Mouse (Mus musculus) stomach, embryonic 14.5 days (tissue): ENCODE data around the gene Micu1. TPM values are rescaled to one million over a fixed set of nuclear protein-coding genes. Genes with fewer than 3 reads are reported as not detected.
A peak's percentile ranks its signal among the peaks of the same experiment; 100 is the strongest.
"Not testable (repeated sequence)": the region's sequence is repeated elsewhere in the genome, so short reads cannot be mapped to it uniquely, and the experiment has no call there.

Source experiments
- ATAC-seq: fragments of 200-750 bp; cut with Nextera tagmentation; 2 replicates; pipeline ENCODE4 v1.8.0; 2017; ENCODE audit warnings: low read depth, moderate TSS enrichment; ENCODE audit not compliant: insufficient number of reproducible peaks, insufficient read depth, low FRiP score
- H3K27ac ChIP-seq: fragments of 300-500 bp; sonication (generic); 2 replicates; pipeline ENCODE4 v1.5.1; 2014; ENCODE audit warnings: mild to moderate bottlenecking, low read length, moderate library complexity, mixed read lengths
- H3K27me3 ChIP-seq: fragments of 300-500 bp; sonication (generic); 2 replicates; pipeline ENCODE4 v1.6.1; 2014; ENCODE audit warnings: low read length, control low read depth, mixed read lengths; ENCODE audit not compliant: control insufficient read depth, insufficient read depth
- H3K36me3 ChIP-seq: fragments of 300-500 bp; sonication (generic); 2 replicates; pipeline ENCODE4 v1.6.1; 2014; ENCODE audit warnings: mild to moderate bottlenecking, control low read depth, low read length, moderate library complexity, mixed read lengths; ENCODE audit not compliant: control insufficient read depth, insufficient read depth
- H3K4me1 ChIP-seq: fragments of 300-500 bp; sonication (generic); 2 replicates; pipeline ENCODE4 v1.6.1; 2014; ENCODE audit warnings: low read length, control low read depth, mixed read lengths; ENCODE audit not compliant: control insufficient read depth, insufficient read depth
- H3K4me2 ChIP-seq: fragments of 300-500 bp; sonication (generic); replicated peaks from 2 replicates; pipeline ENCODE4 v1.6.1; 2014; ENCODE audit warnings: low read depth, low read length, control low read depth
- H3K4me3 ChIP-seq: fragments of 300-500 bp; sonication (generic); 2 replicates; pipeline ENCODE4 v1.5.1; 2014; ENCODE audit warnings: low read depth, low read length, control low read depth
- H3K9ac ChIP-seq: fragments of 300-500 bp; sonication (generic); replicated peaks from 2 replicates; pipeline ENCODE4 v1.6.1; 2014; ENCODE audit warnings: low read depth, mild to moderate bottlenecking, control low read depth, low read length, moderate library complexity, mixed read lengths
- H3K9me3 ChIP-seq: fragments of 300-500 bp; sonication (generic); 2 replicates; pipeline ENCODE4 v1.6.1; 2016; ENCODE audit warnings: low read depth, low read length, control low read depth; ENCODE audit not compliant: control insufficient read depth
- WGBS: fragments of 180-500 bp; shearing (Covaris S2); extraction: QIAGEN DNeasy Blood & Tissue Kit; methylation state at CpG from one replicate; pipeline ENCODE4 v1.1.7; 2014; 5-methylcytosine and 5-hydroxymethylcytosine counted together
- polyA plus RNA-seq: library from polyadenylated mRNA; unstranded; fragments of >200 nt; fragmentation: Nextera tagmentation; extraction: Ambion mirVana; gene quantifications from 2 replicates; pipeline ENCODE4 v1.2.1, GENCODE M21; 2014

Gene Micu1
- polyA plus RNA-seq, 1 experiment from 2014 or later = 73.6 TPM

DNA sequence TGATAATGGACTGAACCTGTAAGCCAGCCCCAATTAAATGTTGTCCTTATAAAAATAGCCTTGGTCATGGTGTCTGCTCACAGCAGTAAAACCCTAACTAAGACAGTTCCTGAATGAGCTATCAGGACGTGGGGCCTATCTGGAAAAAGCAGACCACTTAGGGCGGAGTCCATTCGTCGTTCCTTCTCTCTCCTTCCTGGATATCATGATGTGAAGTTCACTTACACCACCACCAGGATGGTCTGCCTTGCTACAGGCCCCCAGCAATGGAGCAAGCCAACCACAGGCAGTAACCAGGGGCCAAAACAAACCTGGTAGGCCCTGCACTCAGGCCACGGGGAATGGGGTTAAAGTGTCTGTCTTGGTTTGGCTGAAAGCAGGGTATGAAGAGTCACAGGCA is 171.3 kb downstream of the Micu1 start:
- Histone ChIP-seq H3K9ac (no peak overlapping the region), H3K27me3 (no peaks in the 10 kb centered on the region), H3K9me3 (no peaks in the 10 kb centered on the region), H3K36me3 (no peaks in the 10 kb centered on the region), H3K4me3 (no peak overlapping the region), H3K27ac (no peak overlapping the region), H3K4me2 (no peak overlapping the region), H3K4me1 (0 out of 2 replicates have a peak, but pooled peaks cover 2% of the 10 kb centered on the region)
- no peak for ATAC-seq
- 77% methylated on average over 5 of the region's 5 CpGs for WGBS

DNA sequence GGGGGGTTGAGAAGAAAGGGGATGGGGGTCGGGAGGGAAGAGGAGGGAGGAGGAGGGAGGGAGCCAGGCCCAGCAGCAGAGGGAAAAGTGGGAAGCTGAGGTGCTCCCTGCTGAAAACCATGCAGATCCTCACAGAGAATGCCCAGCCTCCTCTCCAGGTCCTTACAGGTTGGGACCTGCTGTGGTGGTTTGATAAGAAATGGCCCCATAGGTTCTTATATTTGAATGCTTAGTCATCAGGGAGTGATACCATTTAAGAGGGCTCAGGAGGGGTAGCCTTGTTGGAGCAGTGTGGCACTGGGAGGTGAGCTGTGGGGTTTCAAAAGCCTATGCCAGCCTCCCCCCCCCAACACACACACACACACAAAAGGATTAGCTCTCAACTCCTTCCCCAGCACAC is 173.1 kb downstream of the Micu1 start:
- H3K4me1 ChIP-seq = peaks cover 4% of the 10 kb centered on the region; the same call in 1 of the 2 replicates
- no peak overlapping the region for H3K9ac ChIP-seq
- H3K4me3 ChIP-seq = no peak overlapping the region
- H3K4me2 ChIP-seq = no peak overlapping the region
- H3K27ac ChIP-seq = no peak overlapping the region
- no peaks in the 10 kb centered on the region for H3K27me3 ChIP-seq
- no peak for ATAC-seq
- H3K36me3 ChIP-seq = no peaks in the 10 kb centered on the region
- WGBS = 17% methylated on average over 1 of the region's 1 CpGs
- no peaks in the 10 kb centered on the region for H3K9me3 ChIP-seq

DNA sequence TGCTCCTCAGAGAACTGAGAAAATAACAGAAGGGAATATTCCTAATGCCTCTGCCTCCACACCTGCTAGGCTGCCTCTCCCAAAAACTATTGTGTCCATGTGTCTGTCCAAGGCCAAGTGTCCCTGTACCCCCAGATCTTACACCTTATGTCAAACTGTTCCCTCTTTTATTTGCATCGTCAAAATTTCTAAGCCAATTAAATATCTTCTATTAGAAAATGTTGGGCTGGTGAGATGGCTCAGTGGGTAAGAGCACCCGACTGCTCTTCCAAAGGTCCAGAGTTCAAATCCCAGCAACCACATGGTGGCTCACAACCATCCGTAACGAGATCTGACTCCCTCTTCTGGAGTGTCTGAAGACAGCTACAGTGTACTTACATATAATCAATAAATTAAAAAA is 174.4 kb downstream of the Micu1 start:
- not testable (repeated sequence) for H3K27me3 ChIP-seq, H3K9me3 ChIP-seq, H3K4me3 ChIP-seq, H3K4me2 ChIP-seq, H3K9ac ChIP-seq, ATAC-seq, H3K36me3 ChIP-seq, H3K27ac ChIP-seq
- WGBS = 81% methylated on average over 3 of the region's 4 CpGs
- peaks cover 12% of the 10 kb centered on the region for H3K4me1 ChIP-seq

DNA sequence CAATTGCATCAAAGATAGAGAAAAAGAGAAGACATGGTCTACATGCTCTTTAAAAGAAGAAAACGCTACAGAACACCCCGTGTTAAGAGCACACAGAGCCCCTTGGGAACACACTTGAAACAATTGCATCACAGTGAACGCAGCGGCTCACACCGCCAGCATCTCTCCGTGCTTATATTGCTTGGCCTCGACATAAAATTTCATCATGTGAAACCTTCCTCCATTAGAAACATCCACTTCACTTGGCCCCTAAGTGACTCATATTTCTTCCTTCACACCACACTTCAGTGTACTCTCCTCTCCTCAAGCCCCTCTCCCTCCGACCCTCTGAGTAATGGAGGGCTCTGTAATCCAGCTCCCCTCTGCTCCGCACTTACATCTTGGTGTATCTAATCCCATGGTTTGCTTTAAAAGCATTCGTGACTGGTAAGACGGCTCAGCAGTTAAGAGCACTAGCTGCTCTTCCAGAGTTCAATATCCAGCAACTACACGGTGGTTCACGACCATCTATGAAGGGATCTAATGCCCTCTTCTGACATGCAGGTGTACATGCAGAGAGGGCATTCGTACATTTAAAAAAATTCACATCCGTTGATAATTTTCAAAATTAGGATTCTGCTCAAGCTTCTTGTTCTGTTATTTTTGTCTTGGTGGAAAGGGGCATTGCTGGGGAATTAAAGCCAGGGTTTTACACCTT is 175.3 kb downstream of the Micu1 start:
- no peak overlapping the region for H3K4me2 ChIP-seq
- no peaks in the 10 kb centered on the region for H3K36me3 ChIP-seq
- no peak overlapping the region for H3K4me3 ChIP-seq
- H3K9me3 ChIP-seq = no peaks in the 10 kb centered on the region
- H3K27ac ChIP-seq = no peak overlapping the region
- H3K9ac ChIP-seq = no peak overlapping the region
- no peak for ATAC-seq
- 71% methylated on average over 15 of the region's 15 CpGs for WGBS
- no peaks in the 10 kb centered on the region for H3K27me3 ChIP-seq
- H3K4me1 ChIP-seq = peaks cover 12% of the 10 kb centered on the region

- H3K27ac ChIP-seq = peak overlapping the region; percentile 100
- peak overlapping the region; percentile 64 for H3K4me2 ChIP-seq
- no peaks in the 10 kb centered on the region for H3K9me3 ChIP-seq
- 12% methylated on average over 5 of the region's 5 CpGs for WGBS
- H3K9ac ChIP-seq = peak overlapping the region; percentile 22; the same call in 1 of the 2 replicates
- peak overlapping the region; percentile 87 for H3K4me3 ChIP-seq
- no peak; the same call in 1 of the 2 replicates for ATAC-seq
- peaks cover 12% of the 10 kb centered on the region for H3K4me1 ChIP-seq
- no peaks in the 10 kb centered on the region for H3K27me3 ChIP-seq
- H3K36me3 ChIP-seq = no peaks in the 10 kb centered on the region
These were observed 176.5 kb downstream of the Micu1 start for GRCm38 (mm10) chr10:59878823-59879222.

- peak within 1 kb of the TSS; percentile 87 for H3K4me3 ChIP-seq
- H3K27me3 ChIP-seq = no peaks in the 10 kb centered on the region
- ATAC-seq = peak; percentile 91
- WGBS = under 1% methylated on average over 75 of the region's 80 CpGs
- no peaks in the 10 kb centered on the region; the same call in 1 of the 2 replicates for H3K36me3 ChIP-seq
- peak within 1 kb of the TSS; percentile 95 for H3K9ac ChIP-seq
- peak within 1 kb of the TSS; percentile 100 for H3K27ac ChIP-seq
- peaks cover 12% of the 10 kb centered on the region for H3K4me1 ChIP-seq
- peak within 1 kb of the TSS; percentile 92 for H3K4me2 ChIP-seq
- no peaks in the 10 kb centered on the region for H3K9me3 ChIP-seq
These were observed 177.2 kb downstream of the Micu1 start, which contains the start of gene Dnajb12 for GRCm38 (mm10) chr10:59879255-59880028. Gene Dnajb12, plus strand, starts transcription at chr10:59879556.

DNA sequence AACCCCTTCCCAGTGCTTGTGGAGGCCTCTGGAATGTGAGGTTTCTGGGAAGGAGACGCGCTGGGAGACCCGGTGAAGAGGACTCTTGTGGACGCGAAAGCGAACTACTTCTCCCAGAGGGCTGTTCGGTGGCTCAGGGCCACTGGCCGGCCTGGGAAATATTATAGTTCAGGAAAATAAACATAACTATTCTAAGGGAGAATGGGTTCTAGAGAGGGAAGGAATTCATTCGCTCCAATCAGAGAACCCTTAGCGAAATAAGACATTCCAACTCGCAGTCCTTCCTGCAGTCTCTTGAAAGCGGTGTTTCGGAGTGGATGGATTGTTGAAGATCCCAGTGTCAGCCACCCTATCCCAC is 177.7 kb downstream of the Micu1 start:
- H3K9ac ChIP-seq = peak overlapping the region; percentile 95
- WGBS = under 1% methylated on average over 13 of the region's 13 CpGs
- peak; percentile 47; the same call in 1 of the 2 replicates for ATAC-seq
- H3K9me3 ChIP-seq = no peaks in the 10 kb centered on the region
- peak overlapping the region; percentile 87 for H3K4me3 ChIP-seq
- H3K36me3 ChIP-seq = no peaks in the 10 kb centered on the region; the same call in 1 of the 2 replicates
- H3K4me2 ChIP-seq = peak overlapping the region; percentile 92
- no peaks in the 10 kb centered on the region for H3K27me3 ChIP-seq
- peaks cover 12% of the 10 kb centered on the region for H3K4me1 ChIP-seq
- H3K27ac ChIP-seq = peak overlapping the region; percentile 100

- Histone ChIP-seq H3K9ac (no peak overlapping the region), H3K9me3 (no peaks in the 10 kb centered on the region), H3K36me3 (no peaks in the 10 kb centered on the region; the same call in 1 of the 2 replicates), H3K4me3 (peak overlapping the region; percentile 87), H3K27me3 (no peaks in the 10 kb centered on the region), H3K4me2 (peak overlapping the region; percentile 92), H3K27ac (no peak overlapping the region), H3K4me1 (peaks cover 12% of the 10 kb centered on the region)
- WGBS = 87% methylated on average over 7 of the region's 7 CpGs
- no peak for ATAC-seq
These were observed 178.6 kb downstream of the Micu1 start for GRCm38 (mm10) chr10:59880837-59881236.
